Mouse (Mus musculus): Measurements from ENCODE around the gene Rhod.
"Not testable (repeated sequence)": the region's sequence is repeated elsewhere in the genome, so short reads cannot be mapped to it uniquely, and the experiment has no call there.

Gene Rhod

GRCm38 (mm10) chr19:4461981-4462380 lies 22.7 kb upstream of the Rhod start:
- no peaks in the 10 kb centered on the region for H3K36me3 ChIP-seq (ENCODE audit: control insufficient read depth, insufficient read depth, low read length, poor library complexity, severe bottlenecking)
- no peaks in the 10 kb centered on the region for H3K27me3 ChIP-seq (ENCODE audit: control insufficient read depth, insufficient read depth, low read length, poor library complexity, severe bottlenecking)
- DNase-seq (ENCODE audit: low read depth, low spot score), result no peak

GRCm38 (mm10) chr19:4456227-4456626 lies 17.0 kb upstream of the Rhod start:
- peak; percentile 62 for DNase-seq (ENCODE audit: low read depth, low spot score)
- no peaks in the 10 kb centered on the region for H3K27me3 ChIP-seq (ENCODE audit: control insufficient read depth, insufficient read depth, low read length, poor library complexity, severe bottlenecking)
- no peaks in the 10 kb centered on the region for H3K36me3 ChIP-seq (ENCODE audit: control insufficient read depth, insufficient read depth, low read length, poor library complexity, severe bottlenecking)

- no peaks in the 10 kb centered on the region for H3K27me3 ChIP-seq (ENCODE audit: control insufficient read depth, insufficient read depth, low read length, poor library complexity, severe bottlenecking)
- no peaks in the 10 kb centered on the region for H3K36me3 ChIP-seq (ENCODE audit: control insufficient read depth, insufficient read depth, low read length, poor library complexity, severe bottlenecking)
- no peak for DNase-seq (ENCODE audit: low read depth, low spot score)
Observed at GRCm38 (mm10) chr19:4455071-4455800, 16.0 kb upstream of the Rhod start.

- not testable (repeated sequence) for H3K27me3 ChIP-seq (ENCODE audit: control insufficient read depth, insufficient read depth, low read length, poor library complexity, severe bottlenecking); DNase-seq (ENCODE audit: low read depth, low spot score); H3K36me3 ChIP-seq (ENCODE audit: control insufficient read depth, insufficient read depth, low read length, poor library complexity, severe bottlenecking)
Observed at GRCm38 (mm10) chr19:4454040-4454439, 14.8 kb upstream of the Rhod start.

GRCm38 (mm10) chr19:4452525-4452924 lies 13.3 kb upstream of the Rhod start:
- H3K27me3 ChIP-seq (ENCODE audit: control insufficient read depth, insufficient read depth, low read length, poor library complexity, severe bottlenecking), result no peaks in the 10 kb centered on the region
- DNase-seq (ENCODE audit: low read depth, low spot score), result no peak
- H3K36me3 ChIP-seq (ENCODE audit: control insufficient read depth, insufficient read depth, low read length, poor library complexity, severe bottlenecking), result no peaks in the 10 kb centered on the region

- Histone ChIP-seq H3K27me3 (ENCODE audit: control insufficient read depth, insufficient read depth, low read length, poor library complexity, severe bottlenecking) (no peaks in the 10 kb centered on the region), H3K36me3 (ENCODE audit: control insufficient read depth, insufficient read depth, low read length, poor library complexity, severe bottlenecking) (no peaks in the 10 kb centered on the region)
- no peak for DNase-seq (ENCODE audit: low read depth, low spot score)
Observed at GRCm38 (mm10) chr19:4451965-4452364, 12.7 kb upstream of the Rhod start.

- Histone ChIP-seq H3K27me3 (ENCODE audit: control insufficient read depth, insufficient read depth, low read length, poor library complexity, severe bottlenecking) (no peaks in the 10 kb centered on the region), H3K36me3 (ENCODE audit: control insufficient read depth, insufficient read depth, low read length, poor library complexity, severe bottlenecking) (no peaks in the 10 kb centered on the region)
- DNase-seq (ENCODE audit: low read depth, low spot score), result no peak
Observed at GRCm38 (mm10) chr19:4451098-4451497, 11.9 kb upstream of the Rhod start.

- no peaks in the 10 kb centered on the region for H3K36me3 ChIP-seq (ENCODE audit: control insufficient read depth, insufficient read depth, low read length, poor library complexity, severe bottlenecking)
- no peaks in the 10 kb centered on the region for H3K27me3 ChIP-seq (ENCODE audit: control insufficient read depth, insufficient read depth, low read length, poor library complexity, severe bottlenecking)
- no peak for DNase-seq (ENCODE audit: low read depth, low spot score)
Observed at GRCm38 (mm10) chr19:4450666-4451065, 11.4 kb upstream of the Rhod start.

GRCm38 (mm10) chr19:4449230-4449629 lies 10.0 kb upstream of the Rhod start:
- no peak for DNase-seq (ENCODE audit: low read depth, low spot score)
- H3K27me3 ChIP-seq (ENCODE audit: control insufficient read depth, insufficient read depth, low read length, poor library complexity, severe bottlenecking), result no peaks in the 10 kb centered on the region
- H3K36me3 ChIP-seq (ENCODE audit: control insufficient read depth, insufficient read depth, low read length, poor library complexity, severe bottlenecking), result no peaks in the 10 kb centered on the region

- Histone ChIP-seq H3K36me3 (ENCODE audit: control insufficient read depth, insufficient read depth, low read length, poor library complexity, severe bottlenecking) (no peaks in the 10 kb centered on the region), H3K27me3 (ENCODE audit: control insufficient read depth, insufficient read depth, low read length, poor library complexity, severe bottlenecking) (no peaks in the 10 kb centered on the region)
- DNase-seq (ENCODE audit: low read depth, low spot score), result no peak
Observed at GRCm38 (mm10) chr19:4447445-4447844, 8.2 kb upstream of the Rhod start.

GRCm38 (mm10) chr19:4446661-4447420 lies 7.6 kb upstream of the Rhod start:
- no peaks in the 10 kb centered on the region for H3K36me3 ChIP-seq (ENCODE audit: control insufficient read depth, insufficient read depth, low read length, poor library complexity, severe bottlenecking)
- no peaks in the 10 kb centered on the region for H3K27me3 ChIP-seq (ENCODE audit: control insufficient read depth, insufficient read depth, low read length, poor library complexity, severe bottlenecking)
- DNase-seq (ENCODE audit: low read depth, low spot score), result no peak

GRCm38 (mm10) chr19:4442408-4442807 lies 3.2 kb upstream of the Rhod start:
- Histone ChIP-seq H3K27me3 (ENCODE audit: control insufficient read depth, insufficient read depth, low read length, poor library complexity, severe bottlenecking) (no peaks in the 10 kb centered on the region), H3K36me3 (ENCODE audit: control insufficient read depth, insufficient read depth, low read length, poor library complexity, severe bottlenecking) (no peaks in the 10 kb centered on the region)
- DNase-seq (ENCODE audit: low read depth, low spot score), result peak; percentile 73

- H3K36me3 ChIP-seq (ENCODE audit: control insufficient read depth, insufficient read depth, low read length, poor library complexity, severe bottlenecking), result no peaks in the 10 kb centered on the region
- no peaks in the 10 kb centered on the region for H3K27me3 ChIP-seq (ENCODE audit: control insufficient read depth, insufficient read depth, low read length, poor library complexity, severe bottlenecking)
- DNase-seq (ENCODE audit: low read depth, low spot score), result no peak
Observed at GRCm38 (mm10) chr19:4441621-4442161, 2.5 kb upstream of the Rhod start.

- Histone ChIP-seq H3K27me3 (ENCODE audit: control insufficient read depth, insufficient read depth, low read length, poor library complexity, severe bottlenecking) (no peaks in the 10 kb centered on the region), H3K36me3 (ENCODE audit: control insufficient read depth, insufficient read depth, low read length, poor library complexity, severe bottlenecking) (no peaks in the 10 kb centered on the region)
- DNase-seq (ENCODE audit: low read depth, low spot score), result peak; percentile 82
Observed at GRCm38 (mm10) chr19:4441090-4441591, 1.9 kb upstream of the Rhod start.

- no peaks in the 10 kb centered on the region for H3K27me3 ChIP-seq (ENCODE audit: control insufficient read depth, insufficient read depth, low read length, poor library complexity, severe bottlenecking)
- no peak for DNase-seq (ENCODE audit: low read depth, low spot score)
Observed at GRCm38 (mm10) chr19:4440222-4440621, 990 bp upstream of the Rhod start.

More at GRCm38 (mm10) chr19:4440222-4440621, 990 bp upstream of the Rhod start:
- no peaks in the 10 kb centered on the region for H3K36me3 ChIP-seq (ENCODE audit: control insufficient read depth, insufficient read depth, low read length, poor library complexity, severe bottlenecking)

Data from splenic B cell, adult 2 months (primary cell).